Mouse (Mus musculus): Measurements from ENCODE around the gene Dhrs9.
"Not testable (repeated sequence)": the region's sequence is repeated elsewhere in the genome, so short reads cannot be mapped to it uniquely, and the experiment has no call there.

Dhrs9 gene

GRCm38 (mm10) chr2:69380281-69380680, at the start of gene Dhrs9:
Gene Dhrs9, plus strand, starts transcription at chr2:69380445.
- in situ Hi-C loops (cut with MseI, MboI): no loop called here

GRCm38 (mm10) chr2:69331523-69331922, 48.7 kb upstream of the Dhrs9 start:
- in situ Hi-C loops (cut with MseI, MboI): not testable (repeated sequence)

GRCm38 (mm10) chr2:69341506-69341905, 38.7 kb upstream of the Dhrs9 start:
- in situ Hi-C loops (cut with MseI, MboI): no loop called here

- in situ Hi-C loops (cut with MseI, MboI): no loop called here
These were observed 37.6 kb upstream of the Dhrs9 start, which contains the start of gene Abcb11 for GRCm38 (mm10) chr2:69342496-69343221. Gene Abcb11, minus strand, starts transcription at chr2:69342616.

- in situ Hi-C loops (cut with MseI, MboI): not testable (repeated sequence)
These were observed 24.8 kb upstream of the Dhrs9 start for GRCm38 (mm10) chr2:69355402-69355801.

GRCm38 (mm10) chr2:69364831-69365230, 15.4 kb upstream of the Dhrs9 start:
- in situ Hi-C loops (cut with MseI, MboI): no loop called here

- in situ Hi-C loops (cut with MseI, MboI): no loop called here
These were observed 15.0 kb upstream of the Dhrs9 start for GRCm38 (mm10) chr2:69365275-69365674.

GRCm38 (mm10) chr2:69376780-69377179, 3.5 kb upstream of the Dhrs9 start:
- in situ Hi-C loops (cut with MseI, MboI): no loop called here

GRCm38 (mm10) chr2:69379801-69380200, 444 bp upstream of the Dhrs9 start:
- in situ Hi-C loops (cut with MseI, MboI): no loop called here

GRCm38 (mm10) chr2:69381740-69382139, 1.5 kb downstream of the Dhrs9 start:
- in situ Hi-C loops (cut with MseI, MboI): no loop called here

- in situ Hi-C loops (cut with MseI, MboI): no loop called here
These were observed 2.6 kb downstream of the Dhrs9 start for GRCm38 (mm10) chr2:69382838-69383237.

GRCm38 (mm10) chr2:69386118-69386871, 6.0 kb downstream of the Dhrs9 start:
- in situ Hi-C loops (cut with MseI, MboI): no loop called here

GRCm38 (mm10) chr2:69393947-69394346, 13.7 kb downstream of the Dhrs9 start:
- in situ Hi-C loops (cut with MseI, MboI): no loop called here

GRCm38 (mm10) chr2:69395597-69396248, 15.5 kb downstream of the Dhrs9 start:
- in situ Hi-C loops (cut with MseI, MboI): no loop called here

GRCm38 (mm10) chr2:69396760-69397435, 16.7 kb downstream of the Dhrs9 start:
- in situ Hi-C loops (cut with MseI, MboI): no loop called here

- in situ Hi-C loops (cut with MseI, MboI): no loop called here
These were observed 20.8 kb downstream of the Dhrs9 start for GRCm38 (mm10) chr2:69400866-69401604.

GRCm38 (mm10) chr2:69401891-69402290, 21.6 kb downstream of the Dhrs9 start:
- in situ Hi-C loops (cut with MseI, MboI): no loop called here

- in situ Hi-C loops (cut with MseI, MboI): no loop called here
These were observed 22.1 kb downstream of the Dhrs9 start for GRCm38 (mm10) chr2:69402309-69402708.

GRCm38 (mm10) chr2:69405692-69406091, 25.4 kb downstream of the Dhrs9 start:
- in situ Hi-C loops (cut with MseI, MboI): no loop called here

GRCm38 (mm10) chr2:69414539-69414938, 34.3 kb downstream of the Dhrs9 start:
- in situ Hi-C loops (cut with MseI, MboI): no loop called here

- in situ Hi-C loops (cut with MseI, MboI): no loop called here
These were observed 34.8 kb downstream of the Dhrs9 start for GRCm38 (mm10) chr2:69415070-69415469.
